Mouse (Mus musculus) limb, embryonic 15.5 days (tissue): ENCODE measurements around the gene Col9a1. TPM values are rescaled to one million over a fixed set of nuclear protein-coding genes. Genes with fewer than 3 reads are reported as not detected.

Experiments used
- ATAC-seq: fragments of 200-750 bp; cut with Nextera tagmentation; 2 replicates; pipeline ENCODE4 v1.8.0; 2017; ENCODE audit warnings: low read depth, moderate TSS enrichment; ENCODE audit not compliant: insufficient number of reproducible peaks, low FRiP score, low TSS enrichment
- H3K27ac ChIP-seq: fragments of 300-500 bp; sonication (generic); 2 replicates; pipeline ENCODE4 v1.5.1; 2015; ENCODE audit warnings: moderate library complexity, mild to moderate bottlenecking, inconsistent platforms
- H3K27me3 ChIP-seq: fragments of 300-500 bp; sonication (generic); 2 replicates; pipeline ENCODE4 v1.6.1; 2015; ENCODE audit warnings: inconsistent platforms
- H3K36me3 ChIP-seq: fragments of 300-500 bp; sonication (generic); 2 replicates; pipeline ENCODE4 v1.6.1; 2015; ENCODE audit warnings: inconsistent platforms
- H3K4me1 ChIP-seq: fragments of 300-500 bp; sonication (generic); 2 replicates; pipeline ENCODE4 v1.6.1; 2015; ENCODE audit warnings: inconsistent platforms
- H3K4me2 ChIP-seq: fragments of 300-500 bp; sonication (generic); 2 replicates; pipeline ENCODE4 v1.6.1; 2015; ENCODE audit warnings: mild to moderate bottlenecking, inconsistent platforms
- H3K4me3 ChIP-seq: fragments of 300-500 bp; sonication (generic); 2 replicates; pipeline ENCODE4 v1.5.1; 2015; ENCODE audit warnings: mild to moderate bottlenecking, inconsistent platforms
- H3K9ac ChIP-seq: fragments of 300-500 bp; sonication (generic); 2 replicates; pipeline ENCODE4 v1.6.1; 2015; ENCODE audit warnings: inconsistent platforms
- H3K9me3 ChIP-seq: fragments of 300-500 bp; sonication (generic); 2 replicates; pipeline ENCODE4 v1.6.1; 2016; ENCODE audit warnings: inconsistent platforms
- WGBS: fragments of 180-500 bp; shearing (Covaris S2); methylation state at CpG from one replicate; pipeline ENCODE4 v1.1.7; 2015; 5-methylcytosine and 5-hydroxymethylcytosine counted together
- polyA plus RNA-seq: library from polyadenylated mRNA; unstranded; fragments of >200 nt; fragmentation: Nextera tagmentation; extraction: Ambion mirVana; gene quantifications from 2 replicates; pipeline ENCODE4 v1.2.1, GENCODE M21; 2015

Col9a1 gene
- polyA plus RNA-seq, 1 experiment from 2014 or later, result 178 TPM

DNA sequence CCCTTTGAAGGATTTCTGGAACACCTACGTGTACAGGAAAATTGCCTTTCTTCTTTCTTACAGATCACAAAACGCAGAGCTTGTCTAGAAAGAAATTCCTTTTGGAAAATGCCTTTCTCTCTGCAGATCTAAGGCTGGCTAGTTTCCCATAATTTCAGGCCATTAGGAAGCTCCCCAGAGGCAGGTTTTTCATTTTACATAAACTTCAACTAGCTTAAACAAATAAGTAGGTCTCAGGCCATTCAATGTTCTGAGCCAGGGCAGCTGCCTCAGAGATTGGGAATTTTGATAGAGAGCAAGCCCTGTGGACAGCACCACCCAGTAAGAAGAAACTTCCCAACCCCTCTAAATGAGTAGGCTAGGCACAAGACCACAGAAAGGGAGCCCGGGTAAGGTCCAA, 1.6 kb upstream of the Col9a1 start:
- Histone ChIP-seq H3K36me3 (no peaks in the 10 kb centered on the region), H3K9ac (no peak overlapping the region), H3K9me3 (no peaks in the 10 kb centered on the region), H3K27me3 (no peaks in the 10 kb centered on the region), H3K4me3 (no peak overlapping the region), H3K4me1 (no peaks in the 10 kb centered on the region), H3K4me2 (no peak overlapping the region), H3K27ac (no peak overlapping the region)
- 50% methylated on average over 3 of the region's 3 CpGs for WGBS
- no peak for ATAC-seq

DNA sequence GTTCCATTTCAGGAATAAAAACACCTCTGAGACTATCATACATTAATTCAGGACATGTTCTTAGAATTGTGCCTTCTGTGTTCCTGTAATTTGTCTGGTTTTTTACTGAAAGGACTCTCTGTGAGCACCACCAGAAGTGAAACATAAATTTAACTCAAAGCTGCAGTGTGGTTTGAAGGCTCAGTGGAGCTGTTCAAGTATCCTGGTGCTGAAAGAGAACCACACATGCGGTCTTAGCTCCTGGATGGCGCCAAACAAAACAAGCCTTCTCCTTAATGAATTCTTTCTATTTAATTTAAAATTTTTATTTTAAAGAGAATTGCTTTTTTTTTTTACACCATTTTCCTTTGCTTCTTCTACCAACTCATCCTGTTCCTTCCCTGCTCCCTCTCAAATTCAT, 2.4 kb downstream of the Col9a1 start:
- Histone ChIP-seq H3K4me2 (no peak overlapping the region), H3K9me3 (no peaks in the 10 kb centered on the region), H3K27ac (no peak overlapping the region), H3K27me3 (no peaks in the 10 kb centered on the region), H3K9ac (no peak overlapping the region), H3K4me3 (0 out of 2 replicates have a peak overlapping the region, but pooled peaks have one; percentile 5), H3K4me1 (no peaks in the 10 kb centered on the region), H3K36me3 (no peaks in the 10 kb centered on the region)
- 58% methylated on average over 2 of the region's 2 CpGs for WGBS
- ATAC-seq, result no peak

- ATAC-seq, result no peak
- Histone ChIP-seq H3K4me1 (no peaks in the 10 kb centered on the region), H3K36me3 (no peaks in the 10 kb centered on the region), H3K9me3 (no peaks in the 10 kb centered on the region), H3K4me2 (no peak overlapping the region), H3K27ac (no peak overlapping the region), H3K9ac (no peak overlapping the region), H3K4me3 (no peak overlapping the region), H3K27me3 (no peaks in the 10 kb centered on the region)
- WGBS, result 83% methylated on average over 11 of the region's 11 CpGs
Measured at GRCm38 (mm10) chr1:24184981-24185380, 7.6 kb downstream of the Col9a1 start.

GRCm38 (mm10) chr1:24186964-24187363, 9.6 kb downstream of the Col9a1 start:
- H3K9ac ChIP-seq, result no peak overlapping the region
- no peaks in the 10 kb centered on the region for H3K4me1 ChIP-seq
- H3K9me3 ChIP-seq, result no peaks in the 10 kb centered on the region
- 69% methylated on average over 11 of the region's 11 CpGs for WGBS
- ATAC-seq, result no peak
- H3K4me3 ChIP-seq, result no peak overlapping the region
- H3K36me3 ChIP-seq, result no peaks in the 10 kb centered on the region
- no peak overlapping the region for H3K4me2 ChIP-seq
- no peaks in the 10 kb centered on the region for H3K27me3 ChIP-seq
- no peak overlapping the region for H3K27ac ChIP-seq

DNA sequence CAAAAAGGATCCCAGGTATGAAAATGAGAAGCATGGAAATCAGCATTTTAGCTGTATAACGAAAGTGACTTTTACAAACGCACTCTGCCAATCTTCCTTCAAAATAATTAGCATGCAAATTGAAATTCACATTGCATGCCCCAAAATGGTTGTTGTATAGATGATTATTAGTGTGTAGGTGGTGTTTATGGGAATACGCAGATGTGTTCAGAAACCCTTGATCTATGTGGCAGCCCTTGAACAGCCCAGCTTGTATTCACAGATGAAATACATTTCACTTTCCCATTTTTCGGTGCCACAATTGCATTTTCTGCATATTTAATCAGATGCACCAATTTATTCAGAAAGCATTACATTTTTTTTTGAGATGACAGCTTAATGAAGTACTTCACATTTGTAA, 14.3 kb downstream of the Col9a1 start:
- 89% methylated on average over 4 of the region's 4 CpGs for WGBS
- Histone ChIP-seq H3K27me3 (no peaks in the 10 kb centered on the region), H3K36me3 (no peaks in the 10 kb centered on the region), H3K27ac (no peak overlapping the region), H3K9ac (no peak overlapping the region), H3K4me1 (peaks cover 20% of the 10 kb centered on the region), H3K4me3 (no peak overlapping the region), H3K9me3 (no peaks in the 10 kb centered on the region), H3K4me2 (no peak overlapping the region)
- ATAC-seq, result no peak

DNA sequence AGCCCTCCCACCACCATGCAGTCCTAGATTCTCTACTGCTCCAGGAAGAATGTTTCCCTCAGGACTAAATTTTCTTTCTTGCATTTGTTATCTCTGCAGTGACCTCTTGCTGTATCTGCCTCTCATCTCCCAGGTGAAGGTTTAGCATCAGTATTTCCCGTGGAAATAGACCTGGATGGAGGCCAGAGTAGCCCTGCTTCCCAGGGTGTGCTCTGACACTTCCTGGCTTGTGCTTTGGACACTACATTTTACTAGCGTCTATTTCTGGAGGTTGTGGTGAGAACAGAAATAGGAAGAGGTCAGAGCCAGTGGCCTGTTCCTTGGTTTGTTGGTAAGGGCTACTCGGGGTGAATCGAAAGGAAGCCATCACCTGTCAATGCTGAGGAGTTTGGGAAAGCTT, 16.7 kb downstream of the Col9a1 start:
- Histone ChIP-seq H3K36me3 (no peaks in the 10 kb centered on the region), H3K4me3 (no peak overlapping the region), H3K27me3 (no peaks in the 10 kb centered on the region), H3K9ac (no peak overlapping the region), H3K27ac (peak overlapping the region; percentile 87), H3K4me1 (peaks cover 25% of the 10 kb centered on the region), H3K9me3 (no peaks in the 10 kb centered on the region), H3K4me2 (no peak overlapping the region)
- ATAC-seq, result no peak
- 55% methylated on average over 4 of the region's 4 CpGs for WGBS

- Histone ChIP-seq H3K4me2 (peak overlapping the region; percentile 25), H3K27ac (peak overlapping the region; percentile 87), H3K4me1 (peaks cover 25% of the 10 kb centered on the region), H3K9ac (no peak overlapping the region), H3K36me3 (no peaks in the 10 kb centered on the region), H3K4me3 (peak overlapping the region; percentile 24), H3K9me3 (no peaks in the 10 kb centered on the region), H3K27me3 (no peaks in the 10 kb centered on the region)
- ATAC-seq, result no peak; the same call in none of the 2 replicates
- 17% methylated on average over 12 of the region's 12 CpGs for WGBS
Measured at GRCm38 (mm10) chr1:24195070-24195840, 17.8 kb downstream of the Col9a1 start.

- ATAC-seq, result peak; percentile 87
- no peaks in the 10 kb centered on the region for H3K9me3 ChIP-seq
- 15% methylated on average over 3 of the region's 3 CpGs for WGBS
- H3K4me1 ChIP-seq, result peaks cover 25% of the 10 kb centered on the region
- H3K27ac ChIP-seq, result peak overlapping the region; percentile 87
- no peak overlapping the region for H3K9ac ChIP-seq
- H3K4me3 ChIP-seq, result peak overlapping the region; percentile 24
- peak overlapping the region; percentile 25; the same call in 1 of the 2 replicates for H3K4me2 ChIP-seq
- no peaks in the 10 kb centered on the region for H3K27me3 ChIP-seq
- no peaks in the 10 kb centered on the region for H3K36me3 ChIP-seq
Measured at GRCm38 (mm10) chr1:24195951-24196517, 18.6 kb downstream of the Col9a1 start.

DNA sequence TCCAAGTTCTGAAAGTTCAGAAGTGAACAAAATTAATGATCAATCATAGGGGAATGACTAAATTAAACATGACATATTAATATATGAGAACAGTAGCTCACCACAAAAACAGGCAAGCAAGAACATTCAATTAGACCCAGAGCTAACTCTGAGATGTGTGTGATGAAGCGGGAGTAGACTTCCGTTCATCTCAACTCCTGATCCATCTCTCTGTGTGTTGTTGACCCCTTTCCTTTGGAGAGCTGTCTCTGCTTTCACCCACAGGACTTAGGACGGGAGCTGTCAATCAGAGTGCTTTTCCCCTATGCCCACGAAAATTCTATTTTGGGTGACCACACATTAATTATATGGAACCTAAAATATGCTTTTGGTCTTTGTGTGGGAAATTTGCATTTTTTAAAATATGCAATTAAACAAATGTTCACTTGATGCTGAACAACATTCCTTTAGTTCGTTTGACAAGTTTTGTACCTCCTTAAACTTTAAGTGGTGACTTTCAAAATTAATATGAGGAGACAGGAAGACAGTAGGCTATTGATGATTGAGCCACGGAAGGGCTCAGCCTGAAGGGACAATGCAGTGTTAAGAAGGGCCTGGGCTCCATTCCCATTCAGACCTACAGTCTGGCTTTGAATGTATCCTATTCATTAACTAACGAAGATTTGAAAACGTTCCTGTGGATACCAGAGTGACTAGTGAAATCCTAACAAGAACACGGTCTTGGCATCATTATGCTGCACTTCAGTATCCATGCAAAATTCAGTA, 34.4 kb downstream of the Col9a1 start:
- Histone ChIP-seq H3K4me3 (no peak overlapping the region), H3K36me3 (peaks cover 4% of the 10 kb centered on the region; the same call in 1 of the 2 replicates), H3K4me1 (no peaks in the 10 kb centered on the region), H3K27me3 (no peaks in the 10 kb centered on the region), H3K4me2 (no peak overlapping the region), H3K27ac (no peak overlapping the region), H3K9me3 (no peaks in the 10 kb centered on the region), H3K9ac (no peak overlapping the region)
- WGBS, result 58% methylated on average over 9 of the region's 9 CpGs
- ATAC-seq, result no peak

DNA sequence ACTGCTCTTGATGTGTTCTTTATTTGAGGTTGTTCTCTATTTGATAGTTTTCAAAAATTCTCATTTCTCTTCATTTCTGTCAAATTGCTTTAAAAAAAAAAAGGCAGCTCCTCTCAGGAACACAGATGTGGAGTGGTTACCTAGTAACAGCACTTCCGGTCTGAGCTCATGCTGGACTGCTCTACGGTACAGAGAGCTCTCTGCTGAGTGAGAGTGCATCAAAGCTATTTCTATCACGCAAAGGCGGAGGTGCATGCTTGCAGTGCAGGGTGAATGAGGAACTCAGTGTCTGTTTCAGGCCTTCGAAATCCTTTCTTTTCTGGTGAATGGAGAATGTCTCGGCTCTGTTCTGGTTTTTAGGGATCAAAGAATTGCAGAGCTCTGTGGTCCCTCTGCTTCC, 41.6 kb downstream of the Col9a1 start:
- Histone ChIP-seq H3K4me1 (no peaks in the 10 kb centered on the region), H3K4me3 (no peak overlapping the region), H3K36me3 (no peaks in the 10 kb centered on the region), H3K4me2 (no peak overlapping the region), H3K27me3 (no peaks in the 10 kb centered on the region), H3K27ac (0 out of 2 replicates have a peak overlapping the region, but pooled peaks have one; percentile 2), H3K9me3 (no peaks in the 10 kb centered on the region), H3K9ac (no peak overlapping the region)
- 31% methylated on average over 6 of the region's 6 CpGs for WGBS
- no peak for ATAC-seq

DNA sequence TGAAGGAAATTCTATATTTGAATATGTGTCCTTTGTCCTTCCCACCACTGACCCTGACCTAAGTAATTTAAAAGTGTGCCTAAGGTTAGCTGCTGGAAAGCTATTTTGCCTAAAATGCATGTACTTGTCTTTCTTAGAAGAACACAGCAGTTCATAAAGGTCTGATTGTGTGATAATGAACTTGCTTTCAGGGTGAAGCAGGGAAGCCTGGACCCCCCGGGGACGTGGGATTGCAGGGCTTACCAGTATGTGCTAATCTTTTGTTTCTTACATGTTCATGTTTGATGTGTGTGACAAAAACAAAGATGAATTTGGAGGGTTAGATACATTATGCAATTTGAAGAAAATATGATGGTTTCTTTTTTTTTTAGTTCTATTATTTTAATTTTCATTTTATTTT, 44.8 kb downstream of the Col9a1 start:
- WGBS, result 76% methylated on average over 2 of the region's 2 CpGs
- no peak for ATAC-seq
- H3K27me3 ChIP-seq, result no peaks in the 10 kb centered on the region

More for the DNA sequence above, 44.8 kb downstream of the Col9a1 start:
- Histone ChIP-seq H3K27ac (no peak overlapping the region), H3K4me2 (no peak overlapping the region), H3K4me3 (no peak overlapping the region), H3K9me3 (no peaks in the 10 kb centered on the region), H3K4me1 (peaks cover 8% of the 10 kb centered on the region), H3K9ac (no peak overlapping the region), H3K36me3 (no peaks in the 10 kb centered on the region)
